Mouse (Mus musculus): ENCODE results near the gene Trem1. TPM values are rescaled to one million over a fixed set of nuclear protein-coding genes. Genes with fewer than 3 reads are reported as not detected.

Trem1 gene
- total RNA-seq, 2 experiments from 2014 or later, result not detected

- intact Hi-C loops (cut with DNase I), result no loop called here
These were observed 34.2 kb downstream of the Trem1 start for GRCm38 (mm10) chr17:48266610-48267304.

GRCm38 (mm10) chr17:48267591-48267990, 35.0 kb downstream of the Trem1 start:
- intact Hi-C loops (cut with DNase I), result no loop called here
- no peak for DNase-seq

More at GRCm38 (mm10) chr17:48266610-48267304, 34.2 kb downstream of the Trem1 start:
- no peak for DNase-seq

- intact Hi-C loops (cut with DNase I), result no loop called here
- no peak for DNase-seq
These were observed 35.7 kb downstream of the Trem1 start for GRCm38 (mm10) chr17:48268276-48268675.

- DNase-seq, result no peak
- intact Hi-C loops (cut with DNase I), result loop anchor here (10.0 kb wide), 1 partner anchor 125 kb away; no protein-coding TSS in a partner anchor
These were observed 37.3 kb downstream of the Trem1 start for GRCm38 (mm10) chr17:48269833-48270232.

- intact Hi-C loops (cut with DNase I), result loop anchor here (10.0 kb wide), 1 partner anchor 123 kb away; no protein-coding TSS in a partner anchor
- no peak for DNase-seq
These were observed 39.6 kb downstream of the Trem1 start for GRCm38 (mm10) chr17:48272158-48272557.

- no peak for DNase-seq
- intact Hi-C loops (cut with DNase I), result loop anchor here (10.0 kb wide), 1 partner anchor 122 kb away; no protein-coding TSS in a partner anchor
These were observed 40.0 kb downstream of the Trem1 start for GRCm38 (mm10) chr17:48272598-48272997.

GRCm38 (mm10) chr17:48274098-48274497, 41.5 kb downstream of the Trem1 start:
- no peak for DNase-seq
- intact Hi-C loops (cut with DNase I), result loop anchor here (10.0 kb wide), 1 partner anchor 121 kb away; no protein-coding TSS in a partner anchor

- intact Hi-C loops (cut with DNase I), result loop anchor here (10.0 kb wide), 1 partner anchor 120 kb away; no protein-coding TSS in a partner anchor
- DNase-seq, result peak; percentile 83
These were observed 42.3 kb downstream of the Trem1 start for GRCm38 (mm10) chr17:48274885-48275284.

- DNase-seq, result no peak
These were observed 43.2 kb downstream of the Trem1 start for GRCm38 (mm10) chr17:48275736-48276135.

GRCm38 (mm10) chr17:48278381-48278780, 45.8 kb downstream of the Trem1 start:
- DNase-seq, result no peak
- intact Hi-C loops (cut with DNase I), result loop anchor here (10.0 kb wide), 1 partner anchor 116 kb away; no protein-coding TSS in a partner anchor

More at GRCm38 (mm10) chr17:48275736-48276135, 43.2 kb downstream of the Trem1 start:
- intact Hi-C loops (cut with DNase I), result loop anchor here (10.0 kb wide), 1 partner anchor 119 kb away; no protein-coding TSS in a partner anchor

GRCm38 (mm10) chr17:48279002-48279401, 46.4 kb downstream of the Trem1 start:
- no peak for DNase-seq
- intact Hi-C loops (cut with DNase I), result loop anchor here (10.0 kb wide), 1 partner anchor 116 kb away; no protein-coding TSS in a partner anchor

GRCm38 (mm10) chr17:48280943-48281738, 48.6 kb downstream of the Trem1 start:
- no peak for DNase-seq
- intact Hi-C loops (cut with DNase I), result no loop called here

GRCm38 (mm10) chr17:48281739-48282085, 49.1 kb downstream of the Trem1 start:
- intact Hi-C loops (cut with DNase I), result no loop called here
- DNase-seq, result peak; percentile 24

GRCm38 (mm10) chr17:48286765-48287164, 54.2 kb downstream of the Trem1 start:
- intact Hi-C loops (cut with DNase I), result no loop called here
- DNase-seq, result no peak

GRCm38 (mm10) chr17:48287276-48287675, 54.7 kb downstream of the Trem1 start:
- intact Hi-C loops (cut with DNase I), result no loop called here
- no peak for DNase-seq

GRCm38 (mm10) chr17:48293500-48294194, 61.1 kb downstream of the Trem1 start:
- intact Hi-C loops (cut with DNase I), result no loop called here
- DNase-seq, result no peak

Other genes starting within 250 kb of the Trem1 start
- gene 1700122O11Rik, start 194.5 kb upstream of the Trem1 start, total RNA-seq (2021), result not detected
- gene 1700067P10Rik, start 143.4 kb upstream of the Trem1 start, total RNA-seq (2021), result not detected
- gene 9830107B12Rik, start 86.5 kb upstream of the Trem1 start, total RNA-seq (2021), result not detected
- gene A530064D06Rik, start 65.5 kb upstream of the Trem1 start, total RNA-seq (2021), result not detected
- gene Trem3, start 15.0 kb downstream of the Trem1 start, total RNA-seq (2021), result under 1 TPM; 0.36 to 0.66 TPM
- under 1 TPM; 0.50 to 0.81 TPM for gene Treml4, start 31.5 kb downstream of the Trem1 start, total RNA-seq (2021)
- gene Treml2, start 66.7 kb downstream of the Trem1 start, total RNA-seq (2021), result under 1 TPM; 0.14 to 0.28 TPM
- under 1 TPM in 1 of 2 experiments, not detected in 1; 0.12 TPM for gene B430306N03Rik, start 83.4 kb downstream of the Trem1 start, total RNA-seq (2021)
- gene Trem2, start 113.6 kb downstream of the Trem1 start, total RNA-seq (2021), result 1 to 10 TPM; 2.7 to 3.2 TPM
- not detected for gene Treml1, start 127.1 kb downstream of the Trem1 start, total RNA-seq (2021)
- 10 to 100 TPM; 60.9 to 70.9 TPM for gene Nfya, start 177.1 kb downstream of the Trem1 start, total RNA-seq (2021)
- 10 to 100 TPM; 10.3 to 11.9 TPM for gene Oard1, start 177.2 kb downstream of the Trem1 start, total RNA-seq (2021)
- under 1 TPM in 1 of 2 experiments, not detected in 1; 0.58 TPM for gene Apobec2, start 200.2 kb downstream of the Trem1 start, total RNA-seq (2021)
- under 1 TPM in 1 of 2 experiments, not detected in 1; 0.10 TPM for gene Tspo2, start 218.8 kb downstream of the Trem1 start, total RNA-seq (2021)
- under 1 TPM; 0.20 to 0.22 TPM for gene Unc5cl, start 222.1 kb downstream of the Trem1 start, total RNA-seq (2021)

All from left cerebral cortex, postnatal 4 days (tissue).